Mouse (Mus musculus) inflammation-experienced regulatory T-cells, adult 16 weeks (primary cell): ENCODE data around the gene Rbm48. TPM values are rescaled to one million over a fixed set of nuclear protein-coding genes. Genes with fewer than 3 reads are reported as not detected.

Experiments used
- polyA plus RNA-seq: library from polyadenylated mRNA; unstranded; fragments of 100-300 nt; shearing (Covaris generic); gene quantifications from one replicate; pipeline ENCODE4 v1.2.1, GENCODE M21; 2017

Rbm48 gene
- 42.2 TPM for polyA plus RNA-seq

GRCm38 (mm10) chr5:3596399-3596766 is at the start of gene Rbm48:
Rbm48 (minus strand) TSS chr5:3596585.

DNA sequence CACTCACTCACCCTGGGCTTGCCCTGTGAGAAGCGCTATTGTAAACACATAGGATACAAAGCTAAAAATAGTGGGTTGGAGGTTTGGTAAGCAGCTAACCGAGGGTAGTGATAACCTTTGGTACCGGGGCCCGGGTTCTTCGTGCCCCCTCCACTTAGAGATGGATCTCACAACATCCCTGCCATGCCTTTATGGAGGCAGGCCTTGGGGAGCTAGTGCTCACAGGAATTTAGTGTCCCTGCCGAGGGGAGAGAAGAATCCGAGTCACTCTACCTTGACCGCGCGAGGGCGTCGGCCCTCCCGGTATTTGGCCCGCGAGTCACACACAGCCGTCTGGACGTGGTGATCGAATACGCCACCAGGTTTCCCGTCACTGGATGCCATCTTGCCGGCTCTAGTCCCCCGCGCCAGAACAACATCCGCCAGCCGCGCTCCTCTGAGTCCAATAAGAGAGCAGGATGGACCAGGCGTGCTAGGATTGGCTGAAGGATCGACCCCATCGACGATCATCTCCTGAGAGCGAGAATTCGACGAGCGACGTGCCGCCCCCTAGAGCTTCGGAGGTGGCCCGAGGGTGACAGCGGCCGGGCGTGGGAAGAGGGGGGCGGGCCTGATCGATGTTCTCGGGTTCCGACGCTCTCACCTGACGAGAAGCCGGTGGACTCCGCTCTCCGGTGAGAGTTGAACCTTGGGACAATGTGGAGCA is 539 bp downstream of the Rbm48 start, which contains the start of gene Pex1:
Pex1 (plus strand) TSS at position 374 of the 706 bp plus-strand sequence.

DNA sequence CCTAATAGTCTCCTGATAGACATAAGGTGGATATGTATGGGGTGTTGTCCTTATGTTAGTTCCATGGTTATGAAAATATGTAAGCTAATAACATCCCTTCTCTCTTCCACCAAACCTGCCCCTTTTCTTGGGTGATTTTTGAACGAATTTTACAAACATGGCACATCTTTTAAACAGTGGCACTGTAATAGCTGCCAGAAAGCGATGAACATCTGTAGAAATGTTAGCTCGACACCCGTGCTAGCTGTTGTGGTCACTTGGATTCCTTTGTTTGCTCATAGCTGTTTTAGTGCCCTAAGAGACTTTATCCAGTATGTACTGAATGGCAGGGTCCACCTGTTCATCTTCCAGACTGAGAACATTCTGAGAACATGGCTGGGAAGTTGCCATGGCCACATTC is 25.1 kb downstream of the Rbm48 start, which contains the start of gene 1700109H08Rik:
1700109H08Rik (plus strand) TSS at position 301 of the 400 bp plus-strand sequence.

DNA sequence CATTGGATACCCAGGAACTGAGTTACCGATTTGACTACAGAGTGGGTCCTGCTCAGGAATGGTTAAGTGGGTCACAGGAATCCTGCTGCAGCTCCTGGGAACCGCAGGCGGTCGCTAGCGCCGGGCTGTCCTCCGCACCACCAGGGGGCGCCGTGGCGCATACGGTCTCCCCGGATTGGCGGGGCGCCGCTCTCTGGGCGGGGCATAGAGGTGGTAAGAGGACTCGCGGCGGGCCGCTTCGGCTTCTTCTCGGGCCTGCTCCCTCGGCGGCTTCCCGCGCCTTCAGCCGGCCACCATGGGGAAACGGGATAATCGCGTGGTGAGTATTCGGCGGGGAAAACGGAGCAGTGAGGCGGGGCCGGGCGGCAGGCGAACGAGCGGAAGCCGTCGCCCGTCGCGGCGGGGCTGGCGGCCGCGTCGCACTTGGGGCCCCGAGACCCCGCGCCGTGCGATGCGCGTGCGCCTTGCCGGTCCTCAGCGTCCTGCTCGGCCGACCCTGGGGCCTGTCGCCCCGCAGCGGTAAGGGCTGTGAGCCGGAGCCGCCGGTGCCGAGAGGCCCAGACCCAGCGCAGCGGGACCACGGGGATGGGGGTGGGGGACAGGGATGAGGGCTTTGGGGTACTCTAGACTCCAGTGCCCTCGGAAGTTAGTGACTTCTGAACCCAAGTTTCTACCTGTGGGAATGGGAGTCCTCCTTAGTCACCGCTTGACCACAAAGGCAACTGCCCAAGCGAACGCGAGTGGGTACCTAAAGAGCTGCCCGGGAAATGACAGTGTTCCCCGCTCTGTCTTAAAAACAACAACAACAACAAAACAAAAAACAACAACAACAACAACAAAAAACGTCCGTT is 52.5 kb downstream of the Rbm48 start, which contains the start of gene Fam133b:
Fam133b (plus strand) TSS at position 205 of the 851 bp plus-strand sequence.

Other genes starting within 250 kb of the Rbm48 start
- gene Fam133b, start 52.8 kb downstream of the Rbm48 start, polyA plus RNA-seq = 41.9 TPM
- gene 1700109H08Rik, start 25.0 kb downstream of the Rbm48 start, polyA plus RNA-seq = 8.8 TPM
- 17.4 TPM for gene Pex1, start 519 bp downstream of the Rbm48 start, polyA plus RNA-seq
- gene Tmbim7, start 54.6 kb upstream of the Rbm48 start, polyA plus RNA-seq = not detected
- 8.7 TPM for gene Gatad1, start 60.6 kb upstream of the Rbm48 start, polyA plus RNA-seq
- gene Ankib1, start 206.3 kb upstream of the Rbm48 start, polyA plus RNA-seq = 9.1 TPM
- gene Krit1, start 206.6 kb upstream of the Rbm48 start, polyA plus RNA-seq = 104 TPM
- 0.67 TPM for gene Lrrd1, start 248.6 kb upstream of the Rbm48 start, polyA plus RNA-seq